Mouse (Mus musculus): Measurements from ENCODE around the gene Fam126b.
A peak's percentile ranks its signal among the peaks of the same experiment; 100 is the strongest.
"Not testable (repeated sequence)": the region's sequence is repeated elsewhere in the genome, so short reads cannot be mapped to it uniquely, and the experiment has no call there.

Fam126b gene

DNA sequence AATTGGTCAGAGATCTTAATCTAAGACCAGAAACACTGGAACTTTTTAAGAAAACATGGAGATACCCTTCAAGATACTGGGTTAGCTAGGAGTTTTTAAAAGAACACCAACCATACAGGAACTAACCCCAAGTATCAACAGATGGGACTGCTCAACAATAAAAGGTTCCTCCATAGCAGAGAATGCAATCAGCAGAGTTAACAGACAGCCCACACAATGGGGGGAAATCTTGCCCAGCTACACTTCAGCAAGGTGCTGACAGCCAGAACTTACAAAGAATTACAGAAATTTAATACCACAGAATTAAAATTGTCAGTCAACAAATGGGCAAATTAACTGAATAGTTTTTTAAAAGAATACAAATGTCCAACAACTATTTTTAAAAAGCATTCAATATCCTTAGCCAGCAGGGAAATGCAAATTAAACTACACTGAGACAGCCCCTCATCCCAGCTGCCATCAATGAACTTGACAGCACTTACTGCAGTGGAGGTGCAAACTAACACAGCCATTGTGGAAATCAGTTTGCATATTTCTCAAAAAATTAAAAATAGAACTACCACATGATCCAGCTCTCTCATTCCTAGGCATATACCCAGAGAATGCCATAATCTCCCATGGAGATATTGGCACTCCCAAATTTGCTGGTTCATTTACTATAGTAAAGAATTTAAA, 17.5 kb downstream of the Fam126b start:
- DNase-seq = no peak

DNA sequence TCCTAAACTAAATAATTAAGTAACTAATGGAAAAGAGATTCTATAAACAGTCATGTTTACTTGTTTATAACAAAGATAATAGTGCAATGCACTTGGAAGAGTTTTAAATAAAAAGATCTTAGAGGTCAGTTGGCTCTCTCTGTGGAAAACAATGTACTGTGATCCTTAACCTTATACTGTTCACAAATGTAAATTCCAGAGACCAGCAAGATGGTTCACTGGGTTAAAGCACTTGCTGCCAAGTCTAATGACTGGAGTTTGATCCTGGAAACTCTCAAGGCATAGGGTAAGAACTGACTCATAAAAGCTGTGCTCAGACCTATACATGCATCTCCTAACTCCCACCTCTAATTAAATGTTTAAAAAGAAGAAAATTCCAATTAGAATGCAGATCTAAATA, 19.5 kb downstream of the Fam126b start:
- no peak for DNase-seq

DNA sequence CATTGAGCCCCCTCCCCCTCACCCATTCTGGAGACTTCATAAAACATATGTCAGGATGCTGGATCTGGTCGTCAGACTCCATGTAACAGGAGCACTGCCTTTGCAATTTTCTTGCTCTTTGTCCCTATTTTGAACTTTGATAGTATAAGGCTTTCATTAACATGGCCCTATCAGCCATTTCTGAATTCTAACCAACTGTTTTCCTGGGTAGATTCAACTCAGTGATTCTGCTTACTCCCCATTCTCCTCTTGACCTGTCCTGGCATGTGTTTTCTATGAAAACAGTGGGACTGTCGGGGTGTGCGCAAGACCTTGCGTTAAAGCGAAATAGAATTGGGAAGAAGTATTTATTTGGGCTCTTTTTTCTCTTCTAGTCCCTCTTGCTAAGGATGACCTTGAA, 21.1 kb downstream of the Fam126b start:
- no peak for DNase-seq

DNA sequence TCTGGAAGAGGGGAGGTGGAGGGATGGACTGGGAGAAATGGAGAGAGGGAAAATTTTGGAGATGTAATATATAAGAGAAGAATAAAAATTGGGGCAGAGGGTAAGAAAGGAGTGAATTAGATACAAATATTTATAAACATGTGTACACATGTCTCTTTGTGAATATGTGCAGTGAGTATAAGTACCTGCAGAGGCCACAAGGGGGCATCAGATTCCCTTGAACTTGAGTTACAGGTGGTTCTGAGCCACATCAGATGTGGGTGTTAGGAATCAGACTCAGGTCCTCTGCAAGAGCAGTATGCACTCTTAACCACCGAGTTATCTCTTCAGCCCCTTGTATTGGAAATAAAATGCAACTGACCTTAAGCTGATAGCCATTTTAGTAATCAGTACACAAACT, 23.7 kb downstream of the Fam126b start:
- DNase-seq = peak; percentile 45

GRCm38 (mm10) chr1:58560370-58560769, 25.8 kb downstream of the Fam126b start:
- not testable (repeated sequence) for DNase-seq

DNA sequence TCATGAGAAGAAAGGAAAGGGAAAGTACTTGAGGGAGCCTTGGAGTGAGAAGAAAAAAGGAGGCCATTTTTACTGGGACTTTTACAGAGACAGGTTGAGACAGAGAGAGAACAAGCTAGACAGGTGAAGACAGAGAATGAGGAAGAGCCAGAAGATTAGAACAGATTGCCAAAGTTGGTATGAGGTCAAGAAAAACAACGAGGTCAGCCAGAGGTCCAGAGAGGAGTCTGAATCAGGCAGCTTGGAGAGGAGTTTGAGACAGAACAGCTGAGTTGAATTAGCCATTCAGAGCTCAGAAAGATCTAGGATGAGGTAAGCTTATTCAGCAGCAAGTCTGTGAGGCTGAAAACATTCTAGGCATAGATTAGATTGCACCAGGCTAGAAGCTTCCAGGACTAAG, 44.7 kb downstream of the Fam126b start:
- no peak for DNase-seq

GRCm38 (mm10) chr1:58507249-58507648, 78.9 kb downstream of the Fam126b start:
- DNase-seq = no peak

DNA sequence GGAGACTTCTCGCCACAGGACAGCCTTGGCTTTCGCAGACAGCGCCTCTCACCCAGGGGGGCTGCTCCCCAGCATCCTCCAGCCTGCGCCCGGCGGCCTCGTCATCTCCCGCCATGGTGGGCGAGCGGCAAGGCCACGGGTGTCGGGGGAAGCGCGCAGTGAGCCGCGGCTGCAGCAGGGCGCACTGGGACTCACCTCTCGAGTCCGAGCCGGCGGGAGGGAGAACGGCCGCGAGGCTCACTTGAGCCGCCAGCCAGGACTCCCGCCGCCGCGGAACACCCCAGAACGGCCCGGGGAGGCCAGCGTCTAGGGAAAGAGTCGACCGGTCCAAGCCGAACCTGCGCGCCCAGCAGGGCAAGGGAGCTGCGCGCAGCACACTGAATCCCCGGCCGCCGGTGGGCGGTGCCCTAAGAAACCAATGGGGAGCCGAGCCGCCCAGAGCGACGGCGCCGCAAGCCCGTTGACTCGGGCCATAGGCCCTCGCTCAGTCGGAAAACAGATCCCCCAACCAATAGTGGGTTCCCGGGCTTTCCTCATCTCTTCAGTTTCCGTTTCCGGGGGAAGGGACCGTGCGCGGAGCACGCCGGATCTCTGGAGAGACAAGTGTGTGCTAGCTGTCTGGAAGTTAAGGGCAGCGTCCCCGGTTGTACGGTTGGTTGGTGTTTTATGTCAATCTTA, 81.4 kb downstream of the Fam126b start, which contains the start of gene Orc2:
Gene Orc2, minus strand, starts transcription at position 533 of the 678 bp plus-strand sequence.
- DNase-seq = peak; percentile 90

- no peak for DNase-seq
These were observed 82.2 kb downstream of the Fam126b start for GRCm38 (mm10) chr1:58503793-58504370.

DNA sequence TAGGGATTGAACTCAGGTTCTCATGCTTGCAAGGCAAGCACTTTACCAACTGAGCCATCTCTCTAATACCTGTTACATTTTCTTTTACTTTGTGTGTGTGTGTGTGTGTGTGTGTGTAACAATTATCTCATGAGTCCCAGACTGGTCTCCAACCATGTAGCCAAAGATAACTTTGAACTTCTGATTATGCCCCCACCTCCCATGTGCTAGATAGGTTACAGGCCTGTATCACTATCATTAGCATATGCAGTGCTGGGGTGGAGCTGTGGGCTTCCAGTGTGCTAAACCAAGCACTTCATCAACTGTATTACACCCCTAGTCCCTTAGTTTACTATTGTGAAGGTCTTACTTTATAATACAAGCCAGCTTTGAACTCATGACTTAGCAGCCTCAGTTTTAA, 83.0 kb downstream of the Fam126b start:
- DNase-seq = no peak

- no peak for DNase-seq
These were observed 87.4 kb downstream of the Fam126b start for GRCm38 (mm10) chr1:58498758-58499157.

DNA sequence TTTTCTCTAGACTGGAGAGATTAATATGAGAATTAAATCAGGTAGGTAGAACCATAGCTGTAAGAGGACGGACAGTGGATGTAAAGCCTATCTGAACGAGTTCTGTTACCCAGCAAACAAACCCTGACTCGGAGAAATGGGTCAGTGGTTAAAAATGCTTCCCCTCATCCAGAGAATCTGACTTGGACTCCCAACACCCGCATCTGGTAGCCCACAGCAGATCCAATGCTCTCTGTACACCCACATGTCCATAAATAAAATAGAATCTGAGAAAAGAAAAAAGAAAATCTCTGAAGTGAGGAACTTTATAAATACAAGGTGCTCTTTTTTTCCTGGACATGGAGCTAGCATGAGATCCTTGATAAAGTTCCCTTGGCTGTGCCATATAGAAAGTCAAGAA, 88.4 kb downstream of the Fam126b start:
- no peak for DNase-seq

GRCm38 (mm10) chr1:58495603-58496002, 90.5 kb downstream of the Fam126b start:
- DNase-seq = no peak

DNA sequence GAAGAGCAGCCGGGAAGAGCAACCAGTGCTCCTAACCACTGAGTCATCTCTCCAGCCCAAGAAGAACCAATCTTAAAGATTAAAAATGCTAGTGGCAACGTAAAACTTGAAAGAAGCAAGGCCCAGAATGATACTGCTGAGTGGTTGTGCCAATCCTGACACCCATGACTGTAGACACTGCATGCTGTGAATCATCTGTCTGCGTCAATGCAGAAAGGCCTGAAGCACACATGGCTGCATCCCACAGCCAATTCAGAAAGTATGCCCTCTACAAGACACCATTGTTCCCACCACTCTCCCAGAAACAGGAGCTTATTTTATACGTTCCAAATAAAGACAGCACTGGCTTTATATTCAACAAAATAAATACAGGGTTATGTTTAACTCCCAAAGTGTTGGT, 103.5 kb downstream of the Fam126b start:
- no peak for DNase-seq

- no peak for DNase-seq
These were observed 110.5 kb downstream of the Fam126b start for GRCm38 (mm10) chr1:58475662-58476061.
